Mouse (Mus musculus) retina, postnatal 7 days (tissue): ENCODE data around the gene Gm20831.
"Not testable (repeated sequence)": the region's sequence is repeated elsewhere in the genome, so short reads cannot be mapped to it uniquely, and the experiment has no call there.

Source experiments
- DNase-seq: peaks from one replicate; pipeline ENCODE4 v3.0.0-alpha.2; 2012; ENCODE audit warnings: low read depth, low spot score

Gm20831 gene

GRCm38 (mm10) chrY:17874441-17874840 is at the start of gene Gm20831, which contains the start of gene Gm20772:
Gene Gm20831 (plus strand): TSS chrY:17874741.
Gene Gm20772 (plus strand): TSS chrY:17874741.
- not testable (repeated sequence) for DNase-seq

GRCm38 (mm10) chrY:17846166-17846565 is 28.4 kb upstream of the Gm20831 start, which contains the start of gene Gm21904:
Gene Gm21904 (minus strand): TSS chrY:17846266.
- DNase-seq, result not testable (repeated sequence)

- DNase-seq, result not testable (repeated sequence)
Observed at GRCm38 (mm10) chrY:17937230-17937629, 62.7 kb downstream of the Gm20831 start, which contains the start of gene Srsy. Gene Srsy (minus strand): TSS chrY:17937330.
